Mouse (Mus musculus): ENCODE results near the gene Zfp961. TPM values are rescaled to one million over a fixed set of nuclear protein-coding genes. Genes with fewer than 3 reads are reported as not detected.
A peak's percentile ranks its signal among the peaks of the same experiment; 100 is the strongest.
"Not testable (repeated sequence)": the region's sequence is repeated elsewhere in the genome, so short reads cannot be mapped to it uniquely, and the experiment has no call there.

Zfp961 gene
- 7.4 and 7.9 TPM in 2 replicates for polyA plus RNA-seq (2012; rRNA removed)

DNA sequence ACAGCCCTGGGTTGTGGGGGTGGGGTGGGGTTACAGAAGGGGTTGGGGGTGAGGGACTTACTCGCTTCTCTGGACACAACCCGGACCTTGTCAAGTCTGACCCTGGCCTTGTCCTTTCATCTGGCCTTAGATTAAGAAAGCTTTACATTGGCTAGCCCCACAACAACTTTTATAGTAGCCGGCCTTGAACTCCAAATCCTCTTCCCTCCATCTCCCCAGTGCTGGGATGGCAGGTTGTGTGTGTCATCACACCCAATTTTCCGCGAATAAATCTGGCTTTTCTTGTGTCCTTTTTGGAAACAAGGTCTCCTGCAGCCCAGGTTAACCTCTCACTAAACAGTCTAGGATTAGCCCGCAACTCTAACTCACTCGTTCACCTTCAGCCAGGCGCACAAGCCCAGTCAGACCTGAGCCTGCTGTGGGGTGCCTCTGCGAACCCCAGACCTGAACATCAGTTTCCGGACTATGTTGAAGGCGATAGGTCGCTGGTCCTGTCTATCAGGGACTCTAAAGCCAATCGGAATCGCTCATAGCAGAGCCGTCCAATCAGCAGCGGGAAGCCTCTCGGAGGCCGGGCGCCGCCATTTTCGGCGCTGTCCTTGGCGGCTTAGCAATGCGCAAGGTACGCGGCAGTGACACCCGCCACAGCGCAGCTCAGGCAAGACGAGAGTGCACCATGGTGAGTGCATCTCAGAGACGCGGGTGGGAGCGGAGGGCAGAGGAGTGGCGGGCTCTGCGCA, at the start of gene Zfp961:
Gene Zfp961 (plus strand): TSS at position 557 of the 740 bp plus-strand sequence.
- H3K4me1 ChIP-seq (replicated peaks; ENCODE audit: control insufficient read depth, insufficient read depth, low read length), result peaks cover 5% of the 10 kb centered on the region
- peak within 1 kb of the TSS; percentile 64 for H3K4me3 ChIP-seq (ENCODE audit: control insufficient read depth, insufficient read depth, low read length)
- H3K27me3 ChIP-seq (ENCODE audit: control insufficient read depth, insufficient read depth, low read length), result no peaks in the 10 kb centered on the region
- TF ChIP-seq CTCF (IDR thresholded peaks at IDR 0.05; ENCODE audit: borderline replicate concordance, control insufficient read depth, extremely low read depth, insufficient read depth, low read length, poor library complexity) (peak; percentile 60), POLR2A (IDR thresholded peaks at IDR 0.05; ENCODE audit: control insufficient read depth, extremely low read depth, insufficient read depth, low read length, poor library complexity) (peak; percentile 89)
- peak; percentile 98 for DNase-seq
- peak within 1 kb of the TSS; percentile 64 for H3K27ac ChIP-seq (ENCODE audit: control insufficient read depth, insufficient read depth, low read length)
- WGBS, result 5% methylated on average over 34 of the region's 34 CpGs
- H3K36me3 ChIP-seq (ENCODE audit: control insufficient read depth, insufficient read depth, low read length), result no peaks in the 10 kb centered on the region

DNA sequence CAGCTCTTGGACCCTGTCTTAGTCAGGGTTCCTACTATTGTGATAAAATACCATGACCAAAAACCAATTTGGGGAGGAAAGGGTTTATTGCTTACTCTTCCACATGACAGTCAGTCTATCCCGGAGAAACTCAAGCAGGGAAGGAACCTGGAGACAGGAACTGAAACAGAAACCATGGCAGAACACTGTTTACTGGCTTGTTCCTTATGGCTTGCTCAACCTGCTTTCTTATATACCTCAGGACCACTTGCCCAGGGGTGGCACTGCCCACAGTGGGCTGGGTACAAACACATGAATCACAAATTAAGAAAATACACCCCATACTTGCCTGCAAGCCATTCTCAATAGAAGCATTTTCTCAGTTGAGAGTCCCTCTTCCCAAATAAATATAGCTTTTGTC, 47.8 kb upstream of the Zfp961 start:
- 64% methylated on average over 1 of the region's 1 CpGs for WGBS
- not testable (repeated sequence) for H3K27ac ChIP-seq (ENCODE audit: control insufficient read depth, insufficient read depth, low read length); H3K36me3 ChIP-seq (ENCODE audit: control insufficient read depth, insufficient read depth, low read length); H3K4me3 ChIP-seq (ENCODE audit: control insufficient read depth, insufficient read depth, low read length); H3K27me3 ChIP-seq (ENCODE audit: control insufficient read depth, insufficient read depth, low read length); DNase-seq; H3K4me1 ChIP-seq (replicated peaks; ENCODE audit: control insufficient read depth, insufficient read depth, low read length)

DNA sequence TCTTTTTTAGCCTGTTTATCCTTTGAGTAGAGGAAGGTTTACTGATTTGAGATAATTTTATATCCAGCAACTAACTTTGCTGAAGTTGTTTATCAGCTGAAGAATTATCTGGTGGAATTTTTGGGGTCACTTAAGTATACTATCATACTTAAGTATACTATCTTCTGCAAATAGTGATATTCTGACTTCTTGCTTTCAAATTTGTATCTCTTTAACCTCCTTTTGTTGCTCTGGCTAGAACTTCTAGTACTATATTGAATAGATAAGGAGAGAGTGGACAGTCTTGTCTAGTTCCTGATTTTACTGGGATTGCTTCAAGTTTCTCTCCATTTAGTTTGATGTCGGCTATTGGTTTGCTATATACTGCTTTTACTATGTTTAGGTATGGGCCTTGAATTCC, 44.0 kb upstream of the Zfp961 start:
- 100% methylated on average over 1 of the region's 1 CpGs for WGBS
- Histone ChIP-seq H3K27me3 (ENCODE audit: control insufficient read depth, insufficient read depth, low read length) (no peaks in the 10 kb centered on the region), H3K36me3 (ENCODE audit: control insufficient read depth, insufficient read depth, low read length) (no peaks in the 10 kb centered on the region), H3K4me3 (ENCODE audit: control insufficient read depth, insufficient read depth, low read length) (no peak overlapping the region), H3K4me1 (replicated peaks; ENCODE audit: control insufficient read depth, insufficient read depth, low read length) (no peaks in the 10 kb centered on the region), H3K27ac (ENCODE audit: control insufficient read depth, insufficient read depth, low read length) (no peak overlapping the region)
- TF ChIP-seq POLR2A (IDR thresholded peaks at IDR 0.05; ENCODE audit: control insufficient read depth, extremely low read depth, insufficient read depth, low read length, poor library complexity) (no peak), CTCF (IDR thresholded peaks at IDR 0.05; ENCODE audit: borderline replicate concordance, control insufficient read depth, extremely low read depth, insufficient read depth, low read length, poor library complexity) (no peak)
- DNase-seq, result no peak

- H3K4me1 ChIP-seq (replicated peaks; ENCODE audit: control insufficient read depth, insufficient read depth, low read length), result no peaks in the 10 kb centered on the region
- H3K27me3 ChIP-seq (ENCODE audit: control insufficient read depth, insufficient read depth, low read length), result no peaks in the 10 kb centered on the region
- no peak overlapping the region for H3K27ac ChIP-seq (ENCODE audit: control insufficient read depth, insufficient read depth, low read length)
- 96% methylated on average over 5 of the region's 5 CpGs for WGBS
- DNase-seq, result peak; percentile 15
- no peak overlapping the region for H3K4me3 ChIP-seq (ENCODE audit: control insufficient read depth, insufficient read depth, low read length)
- no peaks in the 10 kb centered on the region for H3K36me3 ChIP-seq (ENCODE audit: control insufficient read depth, insufficient read depth, low read length)
- TF ChIP-seq POLR2A (IDR thresholded peaks at IDR 0.05; ENCODE audit: control insufficient read depth, extremely low read depth, insufficient read depth, low read length, poor library complexity) (no peak), CTCF (IDR thresholded peaks at IDR 0.05; ENCODE audit: borderline replicate concordance, control insufficient read depth, extremely low read depth, insufficient read depth, low read length, poor library complexity) (no peak)
These were observed 43.0 kb upstream of the Zfp961 start for GRCm38 (mm10) chr8:71907798-71908257.

DNA sequence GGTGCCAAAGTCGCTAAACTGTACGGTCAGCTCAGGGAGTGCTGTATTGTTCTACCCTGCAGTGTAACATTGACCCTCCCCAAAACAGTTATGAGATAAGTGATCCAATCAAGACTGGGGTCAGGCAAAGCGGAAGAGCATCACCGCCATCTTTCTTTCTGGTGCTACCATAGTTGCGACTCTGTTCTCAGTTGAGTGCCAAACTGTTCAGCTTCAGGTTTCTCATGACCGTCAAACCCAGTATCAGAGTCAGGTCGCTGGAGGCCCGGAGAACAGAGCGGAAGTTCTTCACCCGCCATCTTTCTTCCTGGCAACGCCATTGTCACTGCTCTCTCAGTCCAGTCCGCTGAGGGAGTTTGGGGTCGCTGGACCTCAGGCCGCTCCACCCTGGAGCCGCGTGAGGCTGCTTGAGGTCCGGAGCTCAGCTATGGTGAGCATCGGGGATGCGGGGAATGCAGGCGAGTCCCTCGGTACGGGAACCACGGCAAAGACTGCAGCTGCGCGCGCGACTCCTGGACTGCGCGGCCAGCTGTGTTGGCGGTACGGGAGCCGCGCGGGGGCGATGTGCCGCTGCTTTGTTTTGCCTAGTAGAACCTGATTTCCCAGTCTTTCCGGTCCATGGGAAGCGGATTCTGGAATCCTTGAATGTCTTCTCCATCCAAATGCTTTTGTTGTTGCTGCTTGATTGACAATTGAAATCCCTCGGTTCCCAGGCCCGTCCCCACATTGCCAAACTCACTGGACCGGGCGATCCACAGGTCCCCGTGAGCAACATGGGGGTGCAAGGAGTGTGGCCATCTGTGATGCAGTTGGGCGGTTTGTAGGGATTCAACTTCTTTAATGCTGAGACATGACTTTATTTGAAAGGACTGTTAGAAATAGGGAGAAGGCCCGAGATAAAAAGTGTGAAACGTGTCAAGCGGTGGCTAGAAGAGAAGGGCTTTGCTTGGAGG, 42.3 kb upstream of the Zfp961 start, which contains the start of the genes Zfp882 and Zfp617:
Gene Zfp882 (plus strand): TSS at position 300 of the 953 bp plus-strand sequence.
Gene Zfp617 (plus strand): TSS at position 327 of the 953 bp plus-strand sequence.
- peak; percentile 67; the same call in 1 of the 2 replicates for TF ChIP-seq CTCF (IDR thresholded peaks at IDR 0.05; ENCODE audit: borderline replicate concordance, control insufficient read depth, extremely low read depth, insufficient read depth, low read length, poor library complexity)
- 0 out of 2 replicates have a peak, but pooled peaks have one; percentile 34 for TF ChIP-seq POLR2A (IDR thresholded peaks at IDR 0.05; ENCODE audit: control insufficient read depth, extremely low read depth, insufficient read depth, low read length, poor library complexity)
- no peaks in the 10 kb centered on the region for H3K27me3 ChIP-seq (ENCODE audit: control insufficient read depth, insufficient read depth, low read length)
- no peak within 1 kb of the TSS for H3K27ac ChIP-seq (ENCODE audit: control insufficient read depth, insufficient read depth, low read length)
- H3K4me1 ChIP-seq (replicated peaks; ENCODE audit: control insufficient read depth, insufficient read depth, low read length), result no peaks in the 10 kb centered on the region
- peak within 1 kb of the TSS; percentile 84 for H3K4me3 ChIP-seq (ENCODE audit: control insufficient read depth, insufficient read depth, low read length)
- no peaks in the 10 kb centered on the region for H3K36me3 ChIP-seq (ENCODE audit: control insufficient read depth, insufficient read depth, low read length)
- 8% methylated on average over 47 of the region's 47 CpGs for WGBS
- DNase-seq, result peak; percentile 84

DNA sequence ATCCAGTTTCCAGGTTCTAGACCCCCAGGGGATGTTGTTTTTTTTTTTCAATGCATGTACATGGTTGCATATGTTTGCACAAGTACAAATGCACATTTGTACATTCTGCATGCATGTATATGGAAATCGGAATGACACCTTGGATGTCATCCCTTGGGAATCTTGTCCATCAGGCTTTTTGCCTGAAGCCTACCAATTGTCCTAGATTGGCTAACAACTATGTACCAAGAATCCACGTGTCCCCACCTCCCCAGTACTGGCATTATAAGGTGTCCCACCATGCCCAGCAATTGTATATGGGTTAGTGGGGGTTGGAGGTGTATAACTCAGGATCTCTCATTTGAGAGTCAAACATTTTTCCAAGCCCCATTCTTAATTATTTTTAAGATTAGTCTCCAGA, 38.6 kb upstream of the Zfp961 start:
- no peaks in the 10 kb centered on the region; the same call in none of the 2 replicates for H3K36me3 ChIP-seq (ENCODE audit: control insufficient read depth, insufficient read depth, low read length)
- H3K27ac ChIP-seq (ENCODE audit: control insufficient read depth, insufficient read depth, low read length), result no peak overlapping the region
- no peak overlapping the region for H3K4me3 ChIP-seq (ENCODE audit: control insufficient read depth, insufficient read depth, low read length)
- H3K27me3 ChIP-seq (ENCODE audit: control insufficient read depth, insufficient read depth, low read length), result no peaks in the 10 kb centered on the region
- DNase-seq, result no peak
- TF ChIP-seq CTCF (IDR thresholded peaks at IDR 0.05; ENCODE audit: borderline replicate concordance, control insufficient read depth, extremely low read depth, insufficient read depth, low read length, poor library complexity) (no peak), POLR2A (IDR thresholded peaks at IDR 0.05; ENCODE audit: control insufficient read depth, extremely low read depth, insufficient read depth, low read length, poor library complexity) (no peak)
- WGBS, result 98% methylated on average over 2 of the region's 2 CpGs
- no peaks in the 10 kb centered on the region for H3K4me1 ChIP-seq (replicated peaks; ENCODE audit: control insufficient read depth, insufficient read depth, low read length)

Measured in thymus, adult 2 months (tissue).